Mouse (Mus musculus) A20 (cell line): ENCODE results near the gene Gm20388.
"Not testable (repeated sequence)": the region's sequence is repeated elsewhere in the genome, so short reads cannot be mapped to it uniquely, and the experiment has no call there.

Source experiments
- DNase-seq: peaks from one replicate; pipeline ENCODE4 v3.0.0-alpha.2; 2011; ENCODE audit warnings: low read depth, low spot score

Gm20388 gene

GRCm38 (mm10) chr8:122611295-122612133, 2700.9 kb downstream of the Gm20388 start, which contains the start of the genes Galns and Trappc2l:
TSS of gene Galns (minus strand) at chr8:122611463.
TSS of gene Trappc2l (plus strand) at chr8:122611640.
- DNase-seq, result peak; percentile 98

- DNase-seq, result no peak
These were observed 2705.7 kb downstream of the Gm20388 start for GRCm38 (mm10) chr8:122616181-122616905.

GRCm38 (mm10) chr8:122617947-122618546, 2707.4 kb downstream of the Gm20388 start:
- DNase-seq, result peak; percentile 67

- no peak for DNase-seq
These were observed 2708.2 kb downstream of the Gm20388 start for GRCm38 (mm10) chr8:122618660-122619378.

- DNase-seq, result no peak
These were observed 2709.8 kb downstream of the Gm20388 start for GRCm38 (mm10) chr8:122620446-122620845.

GRCm38 (mm10) chr8:122622727-122623126, 2712.1 kb downstream of the Gm20388 start, which contains the start of gene Pabpn1l:
TSS of gene Pabpn1l (minus strand) at chr8:122622739.
- no peak for DNase-seq

- DNase-seq, result no peak
These were observed 2713.4 kb downstream of the Gm20388 start for GRCm38 (mm10) chr8:122623844-122624642.

GRCm38 (mm10) chr8:122624653-122625052, 2714.0 kb downstream of the Gm20388 start:
- no peak for DNase-seq

GRCm38 (mm10) chr8:122625811-122626210, 2715.2 kb downstream of the Gm20388 start:
- no peak for DNase-seq

GRCm38 (mm10) chr8:122626896-122627295, 2716.3 kb downstream of the Gm20388 start:
- DNase-seq, result no peak

GRCm38 (mm10) chr8:122629388-122629787, 2718.7 kb downstream of the Gm20388 start:
- DNase-seq, result no peak

- no peak for DNase-seq
These were observed 2720.1 kb downstream of the Gm20388 start for GRCm38 (mm10) chr8:122630696-122631095.

GRCm38 (mm10) chr8:122632134-122632533, 2721.5 kb downstream of the Gm20388 start:
- not testable (repeated sequence) for DNase-seq

GRCm38 (mm10) chr8:122633205-122633604, 2722.6 kb downstream of the Gm20388 start:
- no peak for DNase-seq

- no peak for DNase-seq
These were observed 2725.5 kb downstream of the Gm20388 start for GRCm38 (mm10) chr8:122635878-122636802.

GRCm38 (mm10) chr8:122636803-122637175, 2726.1 kb downstream of the Gm20388 start:
- DNase-seq, result peak; percentile 48

- DNase-seq, result no peak
These were observed 2726.6 kb downstream of the Gm20388 start for GRCm38 (mm10) chr8:122637230-122637629.

- no peak for DNase-seq
These were observed 2728.0 kb downstream of the Gm20388 start for GRCm38 (mm10) chr8:122638601-122639000.

GRCm38 (mm10) chr8:122639521-122640248, 2729.0 kb downstream of the Gm20388 start:
- DNase-seq, result no peak
